Mouse (Mus musculus): ENCODE data around the gene Bbs9. TPM values are rescaled to one million over a fixed set of nuclear protein-coding genes. Genes with fewer than 3 reads are reported as not detected.

The Bbs9 gene
- polyA plus RNA-seq, 1 experiment, result 14.3 TPM

DNA sequence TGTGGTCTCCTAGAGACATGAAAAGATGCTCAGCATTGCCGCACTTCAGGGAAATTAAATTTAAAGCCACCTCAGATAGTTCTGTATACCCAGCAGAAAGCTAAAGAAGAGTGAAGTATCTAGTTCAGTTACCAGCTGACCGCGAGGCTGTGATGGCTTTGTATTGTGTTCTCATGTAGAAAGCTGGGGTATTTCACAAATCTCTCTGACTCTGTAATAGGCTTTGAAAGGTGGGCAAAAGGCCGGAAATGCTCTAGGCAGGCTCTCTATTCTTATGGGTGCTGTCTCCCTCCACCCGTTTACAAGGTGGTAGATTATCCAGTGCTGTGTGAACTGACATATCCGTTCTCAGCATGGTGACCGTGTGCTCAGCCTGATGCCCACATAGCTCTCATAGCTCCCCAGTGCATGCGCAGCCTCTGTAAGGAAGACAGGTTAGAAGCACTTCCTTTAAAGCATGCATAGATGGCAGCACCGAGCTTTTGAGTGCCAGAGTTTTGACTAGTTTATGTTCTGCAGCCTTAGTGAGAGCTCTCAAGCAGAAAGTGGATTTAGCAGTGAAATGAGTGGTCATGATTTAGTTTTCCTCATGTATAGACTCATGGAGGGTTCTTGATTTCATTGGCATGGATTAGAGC, 57.4 kb downstream of the Bbs9 start:
- DNase-seq (ENCODE audit: low spot score), result no peak

DNA sequence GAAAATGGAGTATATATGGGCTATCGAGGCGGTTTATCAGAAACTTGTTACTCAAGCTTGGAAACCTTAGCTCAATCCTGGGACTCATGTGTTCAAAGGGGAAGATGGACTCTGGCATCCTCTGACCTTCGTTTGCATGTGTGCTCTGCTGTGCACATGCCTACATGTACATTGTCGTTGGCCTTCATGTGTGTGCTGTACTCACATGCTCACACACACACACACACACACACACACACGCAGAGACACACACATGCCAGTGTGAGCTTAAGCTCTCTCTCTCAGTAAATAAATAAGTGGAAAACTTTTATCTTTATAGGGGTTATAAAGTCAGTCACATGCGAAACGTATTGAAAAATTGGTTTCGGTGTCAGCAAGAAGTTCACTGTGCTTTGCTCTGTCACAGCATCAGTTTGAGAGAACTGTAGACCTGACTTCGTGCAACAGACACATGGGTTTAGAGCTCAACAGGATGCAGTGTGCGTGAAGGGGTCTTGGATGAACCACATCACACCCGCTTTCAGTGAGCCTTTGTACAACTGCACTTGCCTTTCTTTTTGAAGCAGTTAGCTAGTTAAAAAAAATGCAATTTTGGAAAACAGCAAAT, 62.4 kb downstream of the Bbs9 start:
- DNase-seq (ENCODE audit: low spot score), result no peak

DNA sequence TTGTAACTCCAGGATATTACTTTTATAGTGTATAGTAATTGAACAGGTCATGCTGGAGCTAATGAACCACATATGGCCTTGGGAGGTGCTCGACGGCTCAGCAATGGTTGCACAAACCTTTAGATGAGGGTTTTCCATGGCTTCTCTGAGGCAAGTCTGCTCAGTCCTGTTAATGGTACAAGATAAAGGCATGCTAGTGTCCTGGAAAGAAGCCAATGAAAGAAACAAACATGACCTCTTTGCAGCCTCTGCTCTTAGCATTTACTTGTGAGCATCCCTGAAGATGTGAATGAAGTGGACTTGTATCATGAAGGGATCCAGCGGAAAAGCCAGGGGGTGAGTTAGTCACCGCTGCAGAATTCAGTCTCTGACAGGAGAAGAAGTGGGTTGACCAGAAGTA, 64.0 kb downstream of the Bbs9 start:
- DNase-seq (ENCODE audit: low spot score), result no peak

- no peak for DNase-seq (ENCODE audit: low spot score)
Observed at GRCm38 (mm10) chr9:22541130-22541529, 65.6 kb downstream of the Bbs9 start.

DNA sequence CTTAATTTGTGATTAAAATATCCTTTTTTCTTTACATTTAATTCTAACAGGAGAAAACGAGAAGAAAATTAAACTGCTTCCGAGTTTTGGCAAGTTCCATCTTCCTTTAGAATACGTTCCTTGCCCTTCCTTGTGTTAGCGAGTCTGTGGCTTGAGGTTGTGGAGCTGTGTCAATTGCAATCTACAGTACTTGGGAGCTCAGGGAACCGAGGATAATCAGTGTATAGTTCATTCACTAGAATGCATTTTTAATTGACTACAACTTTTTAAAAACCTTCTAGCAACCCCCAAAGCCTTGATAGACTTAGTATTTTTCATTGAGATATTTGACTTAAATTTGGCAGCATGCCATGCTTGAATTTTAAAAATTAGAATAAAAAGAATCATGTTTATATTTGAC, 68.0 kb downstream of the Bbs9 start:
- no peak for DNase-seq (ENCODE audit: low spot score)

- DNase-seq (ENCODE audit: low spot score), result no peak
Observed at GRCm38 (mm10) chr9:22544349-22545341, 69.1 kb downstream of the Bbs9 start.

GRCm38 (mm10) chr9:22551273-22551672, 75.8 kb downstream of the Bbs9 start:
- DNase-seq (ENCODE audit: low spot score), result no peak

- DNase-seq (ENCODE audit: low spot score), result no peak
Observed at GRCm38 (mm10) chr9:22556076-22556475, 80.6 kb downstream of the Bbs9 start.

GRCm38 (mm10) chr9:22557467-22557866, 82.0 kb downstream of the Bbs9 start:
- peak; percentile 44 for DNase-seq (ENCODE audit: low spot score)

DNA sequence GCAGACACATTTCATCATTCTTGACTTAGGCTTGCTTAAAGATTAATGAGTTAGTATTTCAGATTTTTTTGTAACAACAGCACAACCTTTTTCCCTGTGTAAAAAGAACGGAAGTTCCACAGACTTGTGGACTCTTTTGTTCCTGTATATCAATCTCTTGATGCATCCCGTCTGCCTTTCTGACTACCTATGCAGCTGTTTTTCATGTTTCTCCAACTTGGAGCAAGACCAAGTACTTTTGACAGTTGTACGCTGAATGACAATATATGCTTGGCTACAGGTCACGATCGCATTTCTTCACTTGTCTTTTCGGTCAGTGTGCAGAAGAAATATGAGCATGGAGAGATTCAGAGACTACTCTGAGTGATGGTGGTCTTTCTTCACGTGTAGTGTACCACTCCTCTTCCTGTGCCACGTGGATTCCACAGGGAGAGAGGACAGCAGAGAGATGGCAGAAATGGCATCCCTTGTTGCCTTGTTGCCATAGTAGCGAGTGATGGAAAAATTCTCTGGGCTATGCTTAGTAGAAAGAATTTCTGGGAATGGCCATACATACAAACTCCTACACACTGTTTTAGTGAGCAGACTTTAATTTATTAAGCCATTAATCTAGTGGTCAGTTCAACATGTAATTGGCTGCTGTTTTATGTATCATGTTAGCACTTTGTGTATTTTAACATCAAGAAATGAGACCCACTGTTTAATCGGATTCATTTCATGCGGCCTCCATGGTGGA, 88.3 kb downstream of the Bbs9 start:
- DNase-seq (ENCODE audit: low spot score), result no peak

DNA sequence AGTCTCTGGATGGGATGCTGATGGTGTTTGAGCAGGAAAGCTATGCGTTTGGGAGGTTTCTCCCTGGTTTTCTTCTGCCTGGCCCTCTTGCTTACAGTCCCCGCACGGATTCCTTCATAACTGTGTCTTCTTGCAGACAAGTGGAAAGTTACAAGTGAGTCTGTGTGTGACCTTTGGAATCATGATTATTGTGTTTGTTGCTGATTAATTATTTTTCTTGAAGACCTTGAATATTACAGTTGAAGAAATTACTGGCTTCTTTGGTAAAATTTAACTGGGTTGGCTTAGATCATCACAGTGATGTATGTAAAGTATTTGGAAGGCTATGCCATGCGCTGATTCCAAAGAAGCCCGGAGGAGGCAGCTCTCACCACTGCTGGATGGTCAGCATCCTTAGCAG, 92.2 kb downstream of the Bbs9 start:
- DNase-seq (ENCODE audit: low spot score), result no peak

GRCm38 (mm10) chr9:22576426-22577139, 101.1 kb downstream of the Bbs9 start:
- DNase-seq (ENCODE audit: low spot score), result no peak

GRCm38 (mm10) chr9:22578266-22578665, 102.8 kb downstream of the Bbs9 start:
- DNase-seq (ENCODE audit: low spot score), result no peak

GRCm38 (mm10) chr9:22584221-22584620, 108.7 kb downstream of the Bbs9 start:
- DNase-seq (ENCODE audit: low spot score), result no peak

GRCm38 (mm10) chr9:22593032-22593431, 117.5 kb downstream of the Bbs9 start:
- DNase-seq (ENCODE audit: low spot score), result no peak

DNA sequence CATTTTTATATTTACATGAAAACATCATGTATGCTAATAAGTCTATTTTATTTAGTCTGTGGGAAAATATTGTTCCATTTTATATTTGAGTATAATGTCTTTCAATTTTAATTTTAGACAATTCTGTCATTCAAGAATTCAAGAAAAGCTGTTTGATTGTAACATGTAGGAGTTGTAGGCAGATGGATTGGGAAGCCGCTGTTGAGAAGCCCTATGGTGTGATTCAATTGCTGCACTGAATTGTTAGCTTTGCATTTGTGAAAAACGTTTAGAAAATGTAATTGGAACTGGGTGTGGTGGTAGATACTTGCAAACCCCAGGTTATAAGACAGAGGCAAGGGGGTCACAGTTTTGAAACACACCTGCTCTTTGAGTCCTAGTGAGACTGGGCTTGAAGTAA, 121.1 kb downstream of the Bbs9 start:
- no peak for DNase-seq (ENCODE audit: low spot score)

- DNase-seq (ENCODE audit: low spot score), result no peak
Observed at GRCm38 (mm10) chr9:22613271-22613824, 137.8 kb downstream of the Bbs9 start.

DNA sequence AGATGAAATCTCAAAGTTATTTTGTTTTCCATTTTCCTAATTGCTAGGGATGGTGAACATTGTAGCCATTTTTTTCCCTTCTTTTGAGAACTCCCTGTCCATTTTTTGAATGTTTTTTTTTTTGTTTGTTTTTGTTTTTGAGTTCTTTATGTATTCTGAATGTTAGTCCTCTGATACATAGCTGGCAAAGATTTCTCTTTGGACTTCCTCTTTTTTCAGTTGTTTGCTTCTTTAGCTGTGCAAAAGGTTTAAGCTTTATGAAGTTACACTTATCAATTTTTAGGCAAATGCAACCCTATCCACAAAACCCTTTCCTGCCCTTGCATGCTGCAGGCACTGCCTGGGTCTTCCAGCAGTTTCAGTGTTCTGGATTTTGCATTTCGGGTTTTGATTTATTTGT, 143.7 kb downstream of the Bbs9 start:
- DNase-seq (ENCODE audit: low spot score), result no peak

- DNase-seq (ENCODE audit: low spot score), result no peak
Observed at GRCm38 (mm10) chr9:22624966-22625365, 149.5 kb downstream of the Bbs9 start.

- DNase-seq (ENCODE audit: low spot score), result no peak
Observed at GRCm38 (mm10) chr9:22626014-22626413, 150.5 kb downstream of the Bbs9 start.

GRCm38 (mm10) chr9:22627912-22628311, 152.4 kb downstream of the Bbs9 start:
- no peak for DNase-seq (ENCODE audit: low spot score)
